Mouse (Mus musculus): ENCODE measurements around the gene H2-M10.4.

- TF ChIP-seq POLR2A (IDR thresholded peaks at IDR 0.05; ENCODE audit: insufficient read length, low read depth) (no peak), TCF12 (IDR thresholded peaks at IDR 0.05; ENCODE audit: insufficient read depth, poor library complexity, severe bottlenecking) (no peak)
Measured at GRCm38 (mm10) chr17:36414361-36414760, 47.8 kb downstream of the H2-M10.4 start.

Data from myocyte (in vitro differentiated cells).